Mouse (Mus musculus) megakaryocyte, embryonic 14.5 days (primary cell): ENCODE results near the gene Papss1. TPM values are rescaled to one million over a fixed set of nuclear protein-coding genes. Genes with fewer than 3 reads are reported as not detected.

Source experiments
- H3K27me3 ChIP-seq: replicated peaks from 2 replicates; pipeline ENCODE3; 2012; ENCODE audit warnings: inconsistent platforms
- H3K36me3 ChIP-seq: replicated peaks from 2 replicates; pipeline ENCODE3; 2012; ENCODE audit warnings: low read length, inconsistent platforms, mixed read lengths
- H3K4me1 ChIP-seq: 2 replicates; pipeline ENCODE4 v1.6.1; 2012; ENCODE audit warnings: inconsistent platforms
- H3K4me3 ChIP-seq: replicated peaks from 2 replicates; pipeline ENCODE3; 2012; ENCODE audit warnings: moderate library complexity, mild to moderate bottlenecking, inconsistent platforms
- H3K9me3 ChIP-seq: 2 replicates; pipeline ENCODE4 v1.6.1; 2012; ENCODE audit warnings: inconsistent platforms
- FLI1 ChIP-seq: IDR thresholded peaks from 2 replicates; pipeline ENCODE4 v1.6.1; 2012; ENCODE audit warnings: low read length, inconsistent platforms, mixed read lengths
- GATA1 ChIP-seq: IDR thresholded peaks from 3 replicates; pipeline ENCODE4 v1.6.1; 2012; ENCODE audit warnings: mixed read lengths, low read length, inconsistent platforms, borderline replicate concordance
- polyA plus RNA-seq: library from polyadenylated mRNA; stranded (reverse); fragments of >175 nt; gene quantifications from 2 replicates; pipeline ENCODE4 v1.2.3, GENCODE M21; 2012; ENCODE audit warnings: low replicate concordance; ENCODE audit not compliant: insufficient read depth

Gene Papss1
- polyA plus RNA-seq, 1 experiment: 12.3 TPM

DNA sequence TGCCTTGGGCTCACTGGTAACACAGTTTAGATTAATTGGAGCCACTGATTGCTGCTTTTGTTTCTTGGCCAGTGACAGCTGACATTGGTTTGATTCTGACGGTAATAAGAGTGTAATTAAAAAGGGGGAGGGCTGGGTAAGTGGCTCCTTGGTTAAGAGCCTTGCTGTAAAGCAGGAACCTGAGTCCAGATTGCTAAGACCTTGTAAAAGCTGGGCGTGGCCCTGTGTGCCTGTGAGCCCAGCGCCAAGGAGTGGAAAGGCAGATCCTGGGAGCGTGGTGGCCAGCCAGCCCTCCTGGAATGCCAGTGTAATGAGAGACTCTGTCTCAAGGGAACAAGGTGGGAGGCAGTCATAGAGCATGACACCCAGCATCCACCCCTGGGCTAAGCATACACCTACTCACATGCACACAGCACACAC, 38.4 kb downstream of the Papss1 start:
- Histone ChIP-seq H3K4me1 (no peaks in the 10 kb centered on the region; the same call in 1 of the 2 replicates), H3K36me3 (peaks cover 73% of the 10 kb centered on the region), H3K4me3 (no peak overlapping the region), H3K27me3 (no peaks in the 10 kb centered on the region), H3K9me3 (no peaks in the 10 kb centered on the region)
- no peak for TF ChIP-seq FLI1
- no peak for TF ChIP-seq GATA1

DNA sequence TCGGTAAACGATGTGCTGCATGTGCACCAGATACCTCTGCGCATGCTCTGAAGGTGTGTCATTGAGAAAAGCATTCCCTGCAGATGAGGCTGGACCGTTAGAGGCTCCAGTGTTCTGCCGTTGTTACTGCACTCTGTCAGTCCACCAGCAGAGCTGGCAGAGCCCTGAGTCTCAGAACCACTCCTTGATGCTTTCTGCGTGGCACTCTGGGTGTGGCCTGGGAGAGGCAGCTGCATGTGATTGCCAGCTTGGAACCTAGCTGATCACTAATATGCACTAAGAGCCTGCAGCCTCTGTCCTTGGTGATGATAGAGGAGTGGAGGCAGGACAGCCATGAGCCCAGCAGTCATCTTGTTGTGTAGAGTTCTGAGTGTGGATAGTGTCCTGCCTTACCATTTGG, 43.5 kb downstream of the Papss1 start:
- no peak overlapping the region for H3K4me3 ChIP-seq
- TF ChIP-seq GATA1: no peak
- H3K4me1 ChIP-seq: no peaks in the 10 kb centered on the region; the same call in 1 of the 2 replicates
- no peaks in the 10 kb centered on the region for H3K9me3 ChIP-seq
- H3K27me3 ChIP-seq: no peaks in the 10 kb centered on the region
- peaks cover 78% of the 10 kb centered on the region for H3K36me3 ChIP-seq

DNA sequence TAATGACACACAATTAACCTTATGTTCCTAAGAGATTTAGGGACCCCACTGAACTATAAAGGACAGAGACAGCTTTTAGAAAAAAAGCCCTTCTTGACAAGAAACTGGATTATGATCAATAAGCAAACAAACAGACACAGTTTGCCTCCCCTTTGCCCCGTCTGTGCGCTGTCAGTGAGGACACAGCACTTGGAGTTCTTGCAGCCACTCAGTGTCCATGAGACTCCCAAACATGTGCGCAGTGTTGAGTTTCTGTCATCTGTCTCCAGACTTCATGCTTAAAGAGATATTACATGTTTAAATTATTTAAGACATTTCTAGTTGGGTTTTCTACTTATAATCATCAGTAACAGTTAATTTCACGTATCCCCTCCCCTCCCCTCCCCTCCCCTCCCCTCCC, 45.1 kb downstream of the Papss1 start:
- H3K36me3 ChIP-seq: peaks cover 89% of the 10 kb centered on the region
- no peaks in the 10 kb centered on the region for H3K9me3 ChIP-seq
- no peaks in the 10 kb centered on the region for H3K27me3 ChIP-seq
- TF ChIP-seq FLI1 (no peak), GATA1 (no peak)
- no peaks in the 10 kb centered on the region; the same call in 1 of the 2 replicates for H3K4me1 ChIP-seq
- no peak overlapping the region for H3K4me3 ChIP-seq

DNA sequence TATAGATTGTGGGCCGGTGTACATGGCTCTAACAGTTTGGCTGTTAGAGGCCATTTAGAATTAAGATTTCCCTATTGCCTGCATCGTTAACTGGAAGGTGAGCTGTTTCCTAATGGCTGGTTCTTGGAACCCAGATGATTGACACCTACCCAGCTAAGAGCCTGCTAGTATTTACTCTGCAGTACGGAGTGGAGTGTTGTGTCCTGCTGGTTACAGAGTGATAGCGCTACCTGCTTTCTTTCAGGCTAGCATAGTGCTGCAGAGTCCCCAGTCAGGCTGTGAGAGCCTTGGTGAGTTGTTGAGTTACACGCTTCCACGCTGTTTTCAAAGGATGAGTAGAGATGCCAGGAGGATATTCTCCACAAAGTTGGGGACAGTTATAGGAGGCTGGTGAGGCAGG, 46.0 kb downstream of the Papss1 start:
- Histone ChIP-seq H3K27me3 (no peaks in the 10 kb centered on the region), H3K4me3 (no peak overlapping the region), H3K36me3 (peaks cover 87% of the 10 kb centered on the region), H3K9me3 (no peaks in the 10 kb centered on the region), H3K4me1 (no peaks in the 10 kb centered on the region; the same call in 1 of the 2 replicates)
- TF ChIP-seq FLI1 (no peak), GATA1 (no peak)

DNA sequence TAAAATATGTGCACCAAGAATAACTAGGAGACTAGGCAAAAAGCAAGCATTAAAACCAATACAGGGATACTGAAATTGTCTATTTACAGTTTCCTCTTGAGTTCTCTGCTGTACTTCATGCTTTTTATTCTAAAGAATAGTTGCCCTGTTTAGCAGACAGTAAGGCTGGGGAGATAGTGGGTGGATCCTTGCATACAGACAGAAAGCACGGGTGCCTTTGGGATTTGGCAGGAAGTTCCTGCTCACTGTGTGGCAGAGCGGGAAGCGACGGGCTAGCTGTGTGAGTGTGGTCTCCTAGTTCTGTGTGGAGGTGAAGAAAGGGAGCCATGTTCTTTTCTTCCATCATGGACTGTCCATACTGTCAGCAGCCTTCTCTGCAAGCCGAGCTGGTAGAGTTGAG, 48.3 kb downstream of the Papss1 start:
- Histone ChIP-seq H3K9me3 (no peaks in the 10 kb centered on the region), H3K27me3 (no peaks in the 10 kb centered on the region), H3K4me3 (no peak overlapping the region), H3K4me1 (no peaks in the 10 kb centered on the region; the same call in 1 of the 2 replicates), H3K36me3 (peaks cover 78% of the 10 kb centered on the region)
- TF ChIP-seq GATA1 (no peak), FLI1 (no peak)

DNA sequence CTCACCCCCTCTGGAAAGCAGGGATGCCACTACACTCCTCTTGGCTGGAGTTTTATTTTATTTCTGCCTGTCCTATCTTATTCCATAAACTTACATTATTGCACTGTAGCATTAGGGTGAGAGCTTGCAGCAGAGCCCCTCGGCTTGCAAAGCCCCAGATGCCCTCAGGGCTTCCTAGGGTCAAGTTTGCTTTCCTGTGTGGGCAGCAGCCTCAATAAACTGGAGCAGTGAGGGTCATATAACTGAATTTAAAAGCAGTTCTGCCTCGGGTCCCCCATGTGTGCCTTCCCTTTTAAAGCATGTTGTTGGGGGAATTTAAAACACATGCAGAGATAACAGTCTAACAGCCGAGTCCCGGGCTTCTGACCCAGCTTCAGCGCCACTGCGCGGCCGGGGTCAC, 49.5 kb downstream of the Papss1 start:
- no peaks in the 10 kb centered on the region for H3K9me3 ChIP-seq
- H3K36me3 ChIP-seq: peaks cover 79% of the 10 kb centered on the region
- TF ChIP-seq GATA1 (no peak), FLI1 (no peak)
- no peak overlapping the region for H3K4me3 ChIP-seq
- no peaks in the 10 kb centered on the region for H3K27me3 ChIP-seq
- H3K4me1 ChIP-seq: no peaks in the 10 kb centered on the region; the same call in 1 of the 2 replicates

DNA sequence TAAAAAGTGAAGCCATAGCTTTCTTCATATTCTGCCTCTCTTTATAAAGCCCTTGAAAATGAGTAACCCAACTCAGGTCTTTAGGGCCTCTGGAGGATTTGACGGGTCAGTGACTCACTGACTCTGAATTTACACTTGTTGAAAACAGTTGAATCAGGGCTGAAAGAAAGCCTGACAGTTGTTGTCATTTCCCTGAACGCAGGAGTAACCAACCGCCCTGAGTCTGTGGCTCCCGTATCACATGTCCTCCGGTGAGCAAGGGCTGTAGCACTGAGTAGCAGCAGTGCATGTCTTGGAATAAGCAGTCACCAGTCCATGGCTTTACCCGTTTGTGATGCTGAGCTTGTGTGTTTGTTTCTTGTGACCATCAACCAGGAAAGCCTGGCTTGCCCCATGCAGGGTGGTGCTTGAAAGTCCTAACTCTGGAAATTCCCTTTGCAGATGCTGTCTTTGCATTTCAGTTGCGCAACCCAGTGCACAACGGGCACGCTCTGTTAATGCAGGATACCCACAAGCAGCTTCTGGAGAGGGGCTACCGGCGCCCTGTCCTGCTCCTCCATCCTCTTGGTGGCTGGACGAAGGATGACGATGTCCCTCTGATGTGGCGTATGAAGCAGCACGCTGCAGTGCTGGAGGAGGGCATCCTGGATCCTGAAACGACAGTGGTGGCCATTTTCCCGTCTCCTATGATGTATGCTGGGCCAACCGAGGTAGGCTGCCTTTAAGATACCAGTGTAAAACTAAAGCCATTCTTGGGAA, 54.2 kb downstream of the Papss1 start:
- Histone ChIP-seq H3K27me3 (no peaks in the 10 kb centered on the region), H3K36me3 (peaks cover 52% of the 10 kb centered on the region), H3K9me3 (no peaks in the 10 kb centered on the region), H3K4me3 (no peak overlapping the region), H3K4me1 (no peaks in the 10 kb centered on the region; the same call in 1 of the 2 replicates)
- no peak for TF ChIP-seq GATA1
- TF ChIP-seq FLI1: no peak

DNA sequence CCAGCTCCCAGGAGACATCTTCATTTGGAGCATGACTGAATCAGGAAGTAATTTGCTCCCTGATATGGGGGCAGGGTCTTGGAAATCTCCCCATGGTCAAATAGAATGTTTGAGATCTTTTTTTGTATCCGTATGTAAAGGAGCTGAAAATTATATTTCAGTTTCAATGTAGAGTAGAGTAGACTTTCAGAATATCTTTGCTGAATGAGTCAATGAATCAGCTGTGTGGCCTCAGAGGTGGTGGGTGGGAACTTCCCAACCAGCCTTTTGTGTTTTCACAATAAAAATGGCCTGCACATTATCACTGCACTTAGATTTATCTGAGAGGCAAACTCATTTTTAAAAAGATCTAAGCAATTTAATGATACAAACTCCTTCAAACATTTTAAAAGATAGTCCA, 58.6 kb downstream of the Papss1 start:
- no peaks in the 10 kb centered on the region for H3K27me3 ChIP-seq
- H3K4me1 ChIP-seq: no peaks in the 10 kb centered on the region; the same call in 1 of the 2 replicates
- H3K4me3 ChIP-seq: no peak overlapping the region
- peaks cover 61% of the 10 kb centered on the region for H3K36me3 ChIP-seq
- H3K9me3 ChIP-seq: no peaks in the 10 kb centered on the region
- TF ChIP-seq FLI1 (no peak), GATA1 (no peak)

DNA sequence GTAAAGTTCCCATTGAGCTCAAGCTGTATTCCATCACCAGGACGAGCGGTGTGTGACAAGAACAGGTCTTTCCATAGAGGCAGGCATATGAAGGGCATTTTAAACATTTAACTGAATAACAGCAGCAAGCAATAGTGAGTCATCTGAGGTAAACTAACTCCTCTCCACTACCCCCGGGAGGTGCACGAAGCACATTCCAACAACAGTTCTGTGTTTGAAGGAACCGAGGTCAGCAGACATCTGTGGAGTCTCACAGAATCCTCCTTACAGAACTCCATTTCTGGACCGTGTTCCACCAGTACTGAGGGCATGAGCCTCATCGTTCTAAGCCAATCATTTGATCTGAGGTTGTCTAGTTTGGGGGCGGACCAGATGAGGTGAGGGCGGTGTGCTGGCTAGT, 59.5 kb downstream of the Papss1 start:
- Histone ChIP-seq H3K4me1 (no peaks in the 10 kb centered on the region; the same call in 1 of the 2 replicates), H3K4me3 (no peak overlapping the region), H3K9me3 (no peaks in the 10 kb centered on the region), H3K36me3 (peaks cover 55% of the 10 kb centered on the region), H3K27me3 (no peaks in the 10 kb centered on the region)
- TF ChIP-seq FLI1: no peak

DNA sequence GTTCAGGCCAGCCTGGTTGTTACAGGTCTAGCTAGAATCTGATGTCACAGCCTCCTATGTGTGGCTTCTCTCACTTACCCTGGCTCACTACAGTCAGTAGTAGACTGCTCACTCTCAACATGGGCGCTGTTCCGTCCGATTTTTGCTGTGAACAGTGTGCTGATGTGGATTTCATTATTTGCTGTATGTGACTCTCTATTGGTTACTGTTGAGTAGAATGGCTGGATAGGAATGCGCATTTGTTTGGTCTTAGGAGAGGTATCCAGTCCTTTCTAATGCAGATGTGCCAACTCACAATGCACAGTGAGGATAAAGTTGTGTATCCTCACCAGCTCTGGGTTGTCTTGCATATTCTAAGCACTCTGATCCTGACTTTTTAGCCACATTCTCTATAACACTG, 62.9 kb downstream of the Papss1 start:
- Histone ChIP-seq H3K9me3 (no peaks in the 10 kb centered on the region), H3K27me3 (no peaks in the 10 kb centered on the region), H3K36me3 (peaks cover 76% of the 10 kb centered on the region), H3K4me1 (no peaks in the 10 kb centered on the region), H3K4me3 (no peak overlapping the region)
- TF ChIP-seq GATA1 (no peak), FLI1 (no peak)
